Comparison of ENCODE assay signal across 22 mouse cellular contexts in the genomic region with DNA sequence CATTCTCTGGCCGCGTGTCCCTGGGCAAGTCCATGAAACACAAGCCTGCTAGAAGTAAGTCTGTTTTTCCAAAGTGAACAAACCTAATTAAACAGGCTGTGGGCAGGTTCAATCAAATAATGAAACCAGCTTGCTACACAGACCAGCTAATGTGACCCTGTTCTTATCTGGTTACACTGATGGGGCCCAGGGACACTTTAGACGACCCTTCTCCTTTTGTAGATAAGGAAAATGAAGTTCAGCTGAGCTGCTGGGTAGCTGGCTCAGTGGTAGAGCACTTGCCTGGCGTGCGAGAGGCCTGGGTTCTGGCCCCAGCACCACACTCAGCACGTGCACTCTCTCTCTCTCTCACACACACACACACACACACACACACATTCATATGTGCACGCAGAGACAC. TPM values are rescaled to one million over a fixed set of nuclear protein-coding genes. Genes with fewer than 3 reads are reported as not detected.
"Had no signal": no experiment of that assay in that cellular context is flagged by ENCODE, and none has a peak within 500 bp of the region (broad histone marks: within the 10 kb centered on the region; RNA-seq: fewer than 3 reads in every experiment).

No protein-coding gene starts in this region.

- ATAC-seq: liver, postnatal 0 days; lung, postnatal 0 days; midbrain, embryonic 15.5 days had no signal

- H3K4me3 ChIP-seq: lung, embryonic 15.5 days; megakaryocyte, embryonic 14.5 days; midbrain, embryonic 12.5 days; midbrain, embryonic 15.5 days; neural tube, embryonic 12.5 days; stomach, embryonic 15.5 days had no signal

- H3K9ac ChIP-seq: liver, postnatal 0 days; lung, embryonic 15.5 days; midbrain, embryonic 12.5 days; midbrain, embryonic 15.5 days; neural tube, embryonic 12.5 days; stomach, embryonic 15.5 days had no signal

- H3K9me3 ChIP-seq: lung, embryonic 15.5 days; megakaryocyte, embryonic 14.5 days; midbrain, embryonic 12.5 days; midbrain, embryonic 15.5 days; neural tube, embryonic 12.5 days; stomach, embryonic 15.5 days had no signal

- H3K36me3 ChIP-seq: lung, embryonic 15.5 days; midbrain, embryonic 12.5 days; midbrain, embryonic 15.5 days; neural tube, embryonic 12.5 days; stomach, embryonic 15.5 days had no signal

- DNase-seq: liver, postnatal 0 days; lung, adult 2 months; lung, postnatal 14 days; lung, postnatal 36 days; right cerebral cortex, postnatal 14 days; thymus, adult 2 months; thymus, postnatal 25 days; thymus, postnatal 4 days had no signal

- H3K4me2 ChIP-seq: lung, embryonic 15.5 days; midbrain, embryonic 12.5 days; midbrain, embryonic 15.5 days; neural tube, embryonic 12.5 days; stomach, embryonic 15.5 days had no signal

- H3K27ac ChIP-seq: lung, embryonic 15.5 days; macrophage; midbrain, embryonic 12.5 days; midbrain, embryonic 15.5 days; neural tube, embryonic 12.5 days; stomach, embryonic 15.5 days; stomach, postnatal 0 days had no signal

RNA-seq across cellular contexts. Expression of gene Hand1, which starts 8.9 kb away (rescaled TPM):
- total RNA-seq: megakaryocyte progenitor cell, adult 5-6 weeks; midbrain, postnatal 0 days; monocyte, adult 5-6 weeks; neutrophil, adult 5-6 weeks had no signal
- polyA plus RNA-seq: lung, adult 2 months; lung, postnatal 0 days; macrophage; midbrain, embryonic 12.5 days; midbrain, embryonic 15.5 days; midbrain, postnatal 0 days; spleen, adult 2 months had no signal
